Mouse (Mus musculus) kidney, adult 2 months (tissue): ENCODE data around the gene Gatad2a.
A peak's percentile ranks its signal among the peaks of the same experiment; 100 is the strongest.

Source experiments
- CTCF ChIP-seq: fragments of 200-500 bp; conservative IDR thresholded peaks from 2 replicates; pipeline ENCODE4 v1.5.1; 2011; ENCODE audit warnings: low read depth, mild to moderate bottlenecking, control low read depth, low read length, moderate library complexity, mixed read lengths; ENCODE audit not compliant: insufficient read depth, insufficient read length
- POLR2A ChIP-seq: fragments of 200-500 bp; IDR thresholded peaks from one replicate; pipeline ENCODE4 v1.6.1; 2011; ENCODE audit warnings: low read depth, low read length, control low read depth

DNA sequence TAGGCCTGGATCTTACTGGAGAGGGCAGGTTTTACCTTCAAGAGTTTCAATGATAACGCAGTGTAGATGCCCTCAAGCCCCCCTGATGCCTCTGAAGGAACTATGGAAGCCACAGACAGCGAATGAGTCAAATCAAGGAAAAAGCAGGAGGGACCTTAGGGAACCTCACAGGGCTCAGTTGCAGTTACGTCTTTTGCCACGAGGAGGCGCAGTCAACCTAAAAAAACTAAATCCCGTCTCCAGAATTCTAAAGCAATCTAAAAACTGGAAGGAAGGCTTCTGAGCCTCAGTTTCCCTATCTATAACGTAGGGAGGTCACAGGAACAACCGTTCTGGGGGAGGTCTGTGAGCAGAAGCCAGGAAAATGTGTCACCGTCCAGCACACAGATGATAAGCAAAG, 122.0 kb downstream of the Gatad2a start:
- TF ChIP-seq CTCF (peak; percentile 75), POLR2A (no peak)
